Mouse (Mus musculus) neural tube, embryonic 10.5 days (tissue): ENCODE results near the gene Ccm2.

Source experiments
- DNase-seq: peaks from one replicate; pipeline ENCODE4 v3.0.0-alpha.2; 2017; ENCODE audit warnings: low spot score; ENCODE audit errors: extremely low spot score

Gene Ccm2

GRCm38 (mm10) chr11:6529961-6530360, 16.7 kb upstream of the Ccm2 start:
- no peak for DNase-seq

GRCm38 (mm10) chr11:6530746-6531145, 15.9 kb upstream of the Ccm2 start:
- no peak for DNase-seq

- no peak for DNase-seq
Observed at GRCm38 (mm10) chr11:6544683-6545082, 2.0 kb upstream of the Ccm2 start.

- no peak for DNase-seq
Observed at GRCm38 (mm10) chr11:6545186-6545856, 1.4 kb upstream of the Ccm2 start.

- no peak for DNase-seq
Observed at GRCm38 (mm10) chr11:6545857-6546192, 862 bp upstream of the Ccm2 start.

- peak; percentile 84 for DNase-seq
Observed at GRCm38 (mm10) chr11:6547037-6547680, 472 bp downstream of the Ccm2 start.

- DNase-seq = no peak
Observed at GRCm38 (mm10) chr11:6547696-6548325, 1.1 kb downstream of the Ccm2 start.

GRCm38 (mm10) chr11:6549770-6550169, 3.1 kb downstream of the Ccm2 start:
- no peak for DNase-seq

GRCm38 (mm10) chr11:6550201-6550600, 3.5 kb downstream of the Ccm2 start:
- DNase-seq = no peak

- DNase-seq = no peak
Observed at GRCm38 (mm10) chr11:6558234-6558633, 11.5 kb downstream of the Ccm2 start.

- no peak for DNase-seq
Observed at GRCm38 (mm10) chr11:6559996-6560395, 13.3 kb downstream of the Ccm2 start.

- DNase-seq = no peak
Observed at GRCm38 (mm10) chr11:6560655-6561360, 14.1 kb downstream of the Ccm2 start.

GRCm38 (mm10) chr11:6561474-6561873, 14.8 kb downstream of the Ccm2 start:
- no peak for DNase-seq

- no peak for DNase-seq
Observed at GRCm38 (mm10) chr11:6562359-6562758, 15.7 kb downstream of the Ccm2 start.

GRCm38 (mm10) chr11:6563201-6563600, 16.5 kb downstream of the Ccm2 start:
- DNase-seq = no peak

- DNase-seq = no peak
Observed at GRCm38 (mm10) chr11:6566496-6566895, 19.8 kb downstream of the Ccm2 start.

- no peak for DNase-seq
Observed at GRCm38 (mm10) chr11:6567951-6568350, 21.3 kb downstream of the Ccm2 start.

- DNase-seq = no peak
Observed at GRCm38 (mm10) chr11:6568584-6569409, 22.1 kb downstream of the Ccm2 start.

GRCm38 (mm10) chr11:6569410-6569777, 22.7 kb downstream of the Ccm2 start:
- DNase-seq = no peak

- DNase-seq = no peak
Observed at GRCm38 (mm10) chr11:6576151-6576550, 29.5 kb downstream of the Ccm2 start.

GRCm38 (mm10) chr11:6579361-6579760, 32.7 kb downstream of the Ccm2 start:
- DNase-seq = no peak
